Mouse (Mus musculus): ENCODE results near the gene Fam189a2. TPM values are rescaled to one million over a fixed set of nuclear protein-coding genes. Genes with fewer than 3 reads are reported as not detected.

Fam189a2 gene
- total RNA-seq, 2 experiments from 2014 or later = 15.8 to 18.0 TPM

DNA sequence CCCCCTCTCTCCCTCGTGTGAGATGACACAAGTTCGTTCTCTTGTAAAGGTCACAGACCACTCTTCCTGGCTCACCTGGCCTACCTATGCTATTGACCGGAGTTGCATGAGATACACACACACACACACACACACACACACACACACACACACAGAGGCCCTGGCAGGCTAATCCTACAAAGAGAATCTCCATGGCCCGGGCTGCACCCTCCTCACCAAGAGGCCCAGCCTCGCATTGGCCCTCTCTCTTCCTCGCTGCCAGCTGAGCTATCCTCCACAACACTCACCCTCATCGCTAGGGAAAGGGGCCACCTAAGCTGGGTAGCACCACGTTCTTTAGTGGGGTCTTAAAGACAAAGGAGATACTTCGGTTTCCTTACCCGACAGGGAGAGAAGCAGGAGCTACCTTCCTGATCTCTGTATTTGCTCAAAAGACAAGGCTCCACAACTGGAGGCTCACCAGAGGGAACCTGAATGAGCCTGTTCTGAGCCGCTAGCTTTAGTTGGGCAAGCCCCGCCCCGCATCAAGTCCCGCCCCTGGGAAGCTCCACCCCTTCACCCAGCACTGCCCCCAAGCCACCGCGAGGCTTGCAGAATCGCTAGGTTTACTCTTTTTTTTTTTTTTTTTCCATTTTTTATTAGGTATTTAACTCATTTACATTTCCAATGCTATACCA lies 74.4 kb downstream of the Fam189a2 start:
- no peak for DNase-seq (ENCODE audit: low spot score in 2 of 2)
- intact Hi-C loops (cut with DNase I) = no loop called here

DNA sequence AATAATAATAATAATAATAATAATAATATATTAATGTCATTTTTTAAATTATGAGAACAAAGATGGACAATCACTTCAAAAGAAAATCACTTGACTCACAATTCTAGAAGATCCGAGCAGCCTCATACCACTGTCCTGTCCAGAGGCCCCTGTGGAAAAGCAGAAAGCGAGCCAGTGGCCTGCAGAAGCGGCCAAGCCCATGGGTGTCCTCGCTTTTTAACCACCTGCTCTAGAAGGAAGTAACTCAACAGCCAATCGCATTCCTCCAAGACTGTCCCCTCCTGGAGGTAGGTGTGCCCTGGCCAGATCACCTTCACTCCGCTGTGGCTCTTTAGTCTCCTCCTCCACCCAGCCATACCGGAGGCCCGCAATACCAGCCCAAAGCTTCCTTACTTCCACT lies 75.4 kb downstream of the Fam189a2 start:
- DNase-seq (ENCODE audit: low spot score in 2 of 2) = no peak
- intact Hi-C loops (cut with DNase I) = no loop called here

DNA sequence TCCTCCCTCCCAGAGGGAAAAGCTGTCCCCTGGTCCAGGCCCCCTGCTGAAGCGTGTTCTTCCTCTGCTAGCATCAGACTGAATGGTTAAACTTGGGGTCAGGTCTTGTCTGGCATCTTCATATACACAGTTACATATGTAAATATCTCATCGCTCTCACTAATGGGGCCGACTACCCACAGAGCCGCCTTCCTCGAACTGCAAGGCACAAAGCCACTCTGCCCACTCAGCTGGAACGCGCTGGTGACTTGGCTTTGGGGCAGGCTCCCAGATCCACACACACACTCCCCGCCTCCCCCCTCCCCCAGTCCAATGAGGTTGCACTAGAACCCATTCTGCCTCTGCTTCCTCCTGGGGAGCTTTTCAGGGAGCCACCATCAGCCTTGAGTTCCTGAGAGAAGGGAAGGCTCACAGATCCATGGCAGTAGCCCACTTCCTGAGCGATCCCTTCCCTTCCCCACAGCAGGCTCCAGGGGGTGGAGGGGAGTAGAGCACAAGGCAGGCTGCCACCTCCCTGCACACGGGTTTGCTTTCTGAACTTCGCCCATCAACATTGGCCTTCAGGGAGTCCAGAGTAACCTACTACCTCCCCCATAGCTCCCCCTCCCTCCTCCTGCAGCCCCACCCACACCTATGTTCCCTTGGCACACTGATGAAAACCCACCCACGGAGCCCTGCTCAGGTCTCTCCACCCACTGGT lies 82.4 kb downstream of the Fam189a2 start:
- no peak for DNase-seq (ENCODE audit: low spot score in 2 of 2)
- intact Hi-C loops (cut with DNase I) = no loop called here

DNA sequence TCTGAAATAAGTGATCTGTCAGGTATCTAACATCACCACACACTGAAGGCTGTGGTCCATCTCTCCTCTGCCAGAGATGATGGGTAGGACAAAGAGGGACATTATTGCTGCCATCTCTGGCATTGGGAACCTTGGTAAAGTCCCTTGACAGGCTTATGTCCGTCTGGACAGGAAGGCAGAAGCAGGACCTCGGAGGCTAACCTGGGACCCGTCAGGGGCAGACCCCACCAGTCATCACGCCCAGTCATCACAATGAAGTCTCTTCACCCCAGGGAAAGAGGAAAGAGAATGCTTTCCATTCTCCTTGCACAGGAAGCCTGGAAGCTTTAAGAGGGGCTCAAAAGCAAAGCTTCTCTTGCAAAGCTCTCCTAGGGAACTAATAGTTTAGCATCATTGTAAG lies 82.9 kb downstream of the Fam189a2 start:
- intact Hi-C loops (cut with DNase I) = no loop called here
- DNase-seq (ENCODE audit: low spot score in 2 of 2) = no peak

DNA sequence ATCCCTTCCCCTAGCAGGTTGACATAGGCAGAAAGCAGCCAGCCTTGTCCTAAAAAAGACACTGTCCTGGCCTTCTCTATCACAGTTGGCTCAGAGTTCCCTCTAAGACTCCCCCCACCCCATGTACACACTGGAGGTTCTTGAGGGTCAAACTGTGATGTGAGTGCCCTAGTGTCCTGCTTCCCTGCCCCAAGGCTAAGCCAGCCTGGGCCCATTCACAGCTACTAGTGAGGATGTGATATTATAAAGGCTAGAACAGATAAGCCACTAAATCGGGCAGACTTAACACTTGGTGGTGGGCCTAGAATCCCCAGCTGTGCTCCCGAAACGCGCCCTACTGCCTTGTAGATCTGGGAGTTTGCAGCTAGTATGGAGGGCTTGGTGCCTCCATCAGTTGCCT lies 84.1 kb downstream of the Fam189a2 start:
- DNase-seq (ENCODE audit: low spot score in 2 of 2) = no peak
- intact Hi-C loops (cut with DNase I) = no loop called here

DNA sequence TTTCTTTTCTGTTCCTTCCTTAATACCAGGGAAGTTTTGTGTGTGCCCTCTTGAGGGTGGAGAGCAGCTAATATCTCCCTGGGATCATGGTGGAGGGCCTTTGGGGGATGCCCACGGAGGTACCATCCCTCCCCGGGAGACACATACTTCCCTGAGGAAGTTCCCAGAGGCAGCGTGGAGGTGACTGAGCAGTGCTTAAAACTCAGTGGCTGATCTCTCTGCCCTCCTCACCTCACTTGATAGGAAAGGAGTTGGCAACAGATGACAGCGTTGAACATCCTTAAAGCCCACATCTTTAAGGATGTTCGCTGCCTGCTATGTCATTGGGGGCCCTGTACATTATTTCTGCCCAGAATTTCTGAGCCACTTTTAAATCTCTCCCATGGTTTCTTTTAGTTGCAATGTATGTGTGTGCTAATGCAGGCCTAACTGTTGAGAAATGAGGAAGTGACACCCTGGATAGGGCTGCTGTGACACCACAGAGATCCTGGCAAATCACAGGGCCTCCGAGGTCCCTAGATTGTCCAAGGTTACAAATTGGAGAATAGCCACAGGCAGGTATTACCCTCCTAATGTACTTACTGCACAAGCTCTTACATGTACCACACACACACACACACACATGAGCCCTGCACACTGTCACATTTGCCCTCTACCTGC lies 84.7 kb downstream of the Fam189a2 start:
- intact Hi-C loops (cut with DNase I) = no loop called here
- DNase-seq (ENCODE audit: low spot score in 2 of 2) = no peak

DNA sequence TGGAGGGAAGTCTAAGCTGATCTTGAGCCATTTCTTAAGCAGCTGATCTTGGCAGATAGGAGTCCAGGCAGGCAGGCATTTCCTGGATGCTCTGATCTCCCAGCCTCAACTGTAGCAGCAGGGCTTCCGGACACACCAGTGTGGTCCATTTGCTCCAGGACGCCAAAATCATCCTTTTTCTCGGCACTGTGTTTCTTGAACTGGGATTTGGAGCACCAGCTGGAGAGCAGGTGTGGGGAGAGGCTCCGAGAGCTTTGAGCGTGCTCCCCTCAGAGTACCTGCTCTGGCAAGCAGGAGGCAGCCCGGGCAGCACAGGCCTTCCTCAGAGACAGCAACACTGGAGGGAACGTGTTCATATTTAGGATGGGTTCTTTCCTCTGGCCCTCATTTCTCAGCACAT lies 87.9 kb downstream of the Fam189a2 start:
- intact Hi-C loops (cut with DNase I) = no loop called here
- DNase-seq (ENCODE audit: low spot score in 2 of 2) = no peak

DNA sequence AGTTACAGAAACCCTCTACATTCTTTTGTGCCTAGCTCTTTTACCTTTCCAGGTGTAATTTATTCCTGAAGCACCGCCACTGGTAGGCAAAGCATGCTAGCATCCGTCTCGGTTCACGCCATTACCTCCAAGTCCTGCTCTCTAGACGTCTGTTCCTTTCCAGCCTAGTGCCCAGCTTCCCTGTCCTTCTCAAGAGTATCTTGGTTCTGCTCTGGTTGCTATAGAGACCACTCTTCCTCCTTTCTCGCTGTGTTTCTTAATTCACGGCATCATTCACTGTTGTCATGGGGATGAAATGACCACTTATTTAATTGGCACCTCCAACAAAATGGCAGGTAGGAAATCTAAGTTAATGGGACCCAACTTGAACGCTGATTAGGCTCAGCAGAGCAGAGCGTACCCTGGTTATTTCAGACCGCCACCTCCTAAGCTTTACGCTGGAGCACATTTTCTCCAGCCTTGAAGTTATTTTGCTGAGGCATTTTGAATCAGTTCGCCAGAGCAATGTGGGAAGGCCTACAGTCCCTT lies 89.3 kb downstream of the Fam189a2 start:
- intact Hi-C loops (cut with DNase I) = no loop called here
- no peak for DNase-seq (ENCODE audit: low spot score in 2 of 2)

DNA sequence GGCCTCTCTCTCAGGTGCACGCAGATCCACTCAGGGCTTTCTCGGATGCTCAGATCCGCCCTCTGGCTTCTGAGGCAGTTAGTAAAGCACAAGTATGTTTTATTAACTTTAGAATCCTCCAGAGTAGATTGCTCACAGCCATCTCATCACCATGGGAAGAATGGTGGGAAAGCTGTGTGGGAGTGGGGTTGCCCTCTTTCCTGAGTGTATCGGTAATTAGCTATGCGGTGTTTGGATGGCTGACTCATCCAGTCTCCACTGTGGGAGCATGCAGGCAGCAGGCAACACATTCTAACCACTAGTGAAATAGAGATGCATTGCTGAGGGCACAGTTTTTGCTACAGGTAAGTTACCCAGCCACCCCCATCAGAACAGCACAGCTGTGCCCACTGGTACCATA lies 100.0 kb downstream of the Fam189a2 start:
- peak; percentile 47 to 61 for DNase-seq (ENCODE audit: low spot score in 2 of 2)
- intact Hi-C loops (cut with DNase I) = no loop called here

DNA sequence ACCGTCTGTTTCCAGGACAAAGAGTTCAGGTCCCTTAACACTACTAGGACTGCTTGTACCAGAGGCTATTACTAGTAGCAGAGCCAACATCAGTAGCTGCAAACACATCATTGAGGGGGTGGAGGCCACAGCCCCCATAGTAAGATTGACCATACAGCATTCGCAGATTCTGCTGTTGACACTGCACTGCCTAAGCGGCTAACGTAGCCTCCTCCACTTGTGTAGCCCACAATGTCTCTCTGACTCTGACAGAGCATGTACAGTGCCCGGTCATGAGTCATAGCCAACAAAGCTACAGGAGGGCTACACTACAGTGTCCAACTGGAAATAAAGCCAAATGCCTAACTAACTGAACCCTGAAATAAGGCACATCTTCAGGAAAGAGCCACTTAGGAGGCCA lies 105.3 kb downstream of the Fam189a2 start:
- DNase-seq (ENCODE audit: low spot score in 2 of 2) = no peak
- intact Hi-C loops (cut with DNase I) = no loop called here

DNA sequence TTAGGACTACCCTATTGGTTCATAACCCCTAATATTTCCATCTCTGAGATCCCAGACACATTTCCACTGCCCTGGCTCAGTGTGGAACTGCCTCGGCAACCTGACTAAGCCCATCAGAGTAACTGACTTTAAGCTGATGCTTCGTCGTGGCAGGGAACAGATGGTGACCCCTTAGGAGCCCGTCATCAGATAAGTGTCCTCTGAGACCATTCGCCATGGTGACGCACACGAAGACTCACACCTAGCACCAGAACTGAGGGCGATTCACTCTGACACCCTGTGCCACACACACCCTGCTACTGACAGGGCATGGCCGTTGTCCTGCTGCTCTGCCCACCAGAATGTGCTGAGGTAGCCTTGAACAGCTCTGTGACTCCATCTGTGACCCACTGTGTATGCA lies 106.0 kb downstream of the Fam189a2 start:
- no peak for DNase-seq (ENCODE audit: low spot score in 2 of 2)
- intact Hi-C loops (cut with DNase I) = no loop called here

DNA sequence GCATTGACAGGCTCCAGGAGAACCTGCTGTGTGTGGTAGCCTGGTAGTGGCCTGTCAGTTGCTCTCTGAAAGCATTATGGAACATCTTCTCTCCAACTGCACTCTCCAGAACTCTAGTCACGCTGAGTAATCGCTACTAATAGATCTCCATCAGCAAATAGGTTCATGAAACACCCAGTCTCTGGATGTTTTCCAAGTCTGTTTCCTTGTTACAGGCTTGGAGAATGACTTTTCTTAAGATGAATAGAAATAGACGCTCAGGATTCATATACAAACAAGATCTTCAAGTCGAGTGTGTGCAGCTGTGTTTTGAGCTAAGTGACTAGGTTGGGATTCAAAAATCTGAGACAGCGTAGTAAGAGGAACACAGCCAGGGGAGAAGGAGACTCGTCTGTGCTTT lies 106.8 kb downstream of the Fam189a2 start:
- intact Hi-C loops (cut with DNase I) = no loop called here
- no peak for DNase-seq (ENCODE audit: low spot score in 2 of 2)

Other genes starting within 250 kb of the Fam189a2 start
- 10 to 100 TPM; 17.6 to 19.5 TPM for gene Tjp2, start 194.0 kb upstream of the Fam189a2 start, total RNA-seq (2021)
- 1 to 10 TPM; 7.6 to 8.9 TPM for gene Fxn, start 249.6 kb upstream of the Fam189a2 start, total RNA-seq (2021)

Measured in left cerebral cortex, postnatal 14 days (tissue).